Mouse (Mus musculus) gastrocnemius, postnatal 10 days (tissue): ENCODE measurements around the gene Ccdc102a. TPM values are rescaled to one million over a fixed set of nuclear protein-coding genes. Genes with fewer than 3 reads are reported as not detected.

Source experiments
- total RNA-seq, 2 experiments: library from RNA; stranded (reverse); gene quantifications; 2 replicates each; pipeline ENCODE4 v1.2.3; 2021

The Ccdc102a gene
- total RNA-seq, 2 experiments from 2014 or later = 10.3 to 15.1 TPM

Other genes starting within 250 kb of the Ccdc102a start
- gene Pllp, start 221.8 kb downstream of the Ccdc102a start, total RNA-seq = 10 to 100 TPM in 1 of 2 experiments, 1 to 10 TPM in 1; 7.1 to 11.7 TPM
- gene Ccl22, start 172.5 kb downstream of the Ccdc102a start, total RNA-seq = not detected
- gene Cx3cl1, start 146.1 kb downstream of the Ccdc102a start, total RNA-seq = 1 to 10 TPM; 1.2 to 2.4 TPM
- gene Ccl17, start 107.6 kb downstream of the Ccdc102a start, total RNA-seq = not detected
- 100 to 1,000 TPM; 255 to 307 TPM for gene Coq9, start 79.8 kb downstream of the Ccdc102a start, total RNA-seq
- gene Ciapin1, start 79.7 kb downstream of the Ccdc102a start, total RNA-seq = 10 to 100 TPM; 32.5 to 33.1 TPM
- gene Polr2c, start 60.6 kb downstream of the Ccdc102a start, total RNA-seq = 10 to 100 TPM; 37.6 to 43.6 TPM
- 10 to 100 TPM; 11.4 TPM for gene Dok4, start 41.8 kb downstream of the Ccdc102a start, total RNA-seq
- under 1 TPM; 0.07 to 0.09 TPM for gene Adgrg5, start 5.6 kb upstream of the Ccdc102a start, total RNA-seq
- 10 to 100 TPM; 15.6 to 18.0 TPM for gene Adgrg1, start 56.7 kb upstream of the Ccdc102a start, total RNA-seq
- 1 to 10 TPM in 1 of 2 experiments, under 1 TPM in 1; 0.80 to 1.2 TPM for gene Adgrg3, start 99.6 kb upstream of the Ccdc102a start, total RNA-seq
- not detected for gene Drc7, start 137.0 kb upstream of the Ccdc102a start, total RNA-seq
- gene Katnb1, start 163.1 kb upstream of the Ccdc102a start, total RNA-seq = 10 to 100 TPM in 1 of 2 experiments, 1 to 10 TPM in 1; 6.0 to 10.7 TPM